10 mouse cellular contexts compared by ENCODE assay signal in the genomic region with DNA sequence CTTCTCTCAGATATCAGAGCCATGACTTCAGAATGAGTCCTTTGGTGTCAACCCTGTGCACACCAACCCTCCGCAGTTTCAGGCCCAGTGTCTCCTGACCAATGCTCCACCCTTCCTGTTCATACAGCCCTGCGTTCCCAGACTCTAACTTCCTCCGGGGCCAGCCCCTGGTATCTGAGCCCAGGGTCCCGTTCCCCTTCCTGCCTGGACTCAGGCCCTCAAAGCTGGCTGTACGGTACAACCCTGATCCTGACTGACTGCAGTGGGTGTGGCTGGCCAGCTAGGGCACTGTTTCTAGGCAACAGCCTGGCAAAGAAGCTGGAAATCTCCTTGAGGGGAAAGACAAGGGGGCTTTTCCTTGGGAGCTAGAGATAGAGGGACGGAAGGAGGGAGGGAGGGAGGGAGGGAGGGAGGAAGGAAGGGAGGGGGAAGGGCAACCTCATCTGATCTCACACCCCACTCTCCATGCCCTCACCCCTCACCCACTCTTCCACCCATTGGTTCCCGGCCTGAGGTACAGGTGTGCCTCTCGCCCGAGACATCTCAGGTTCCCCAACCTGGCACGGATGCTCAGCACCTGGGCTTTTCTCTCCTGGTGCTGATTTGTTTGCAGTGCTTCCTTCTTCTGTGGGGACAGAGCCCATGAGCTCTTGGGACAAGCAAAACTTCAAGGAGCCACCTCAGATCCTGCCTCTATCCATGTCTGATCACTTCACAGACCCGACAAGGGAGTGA. TPM values are rescaled to one million over a fixed set of nuclear protein-coding genes. Genes with fewer than 3 reads are reported as not detected.
DNase-seq lines count a peak whose midpoint lies in the region; ATAC-seq and TF ChIP-seq lines count a peak whose summit lies in the region.
"Had no signal": no experiment of that assay in that cellular context is flagged by ENCODE, and none has a peak within 500 bp of the region (broad histone marks: within the 10 kb centered on the region; RNA-seq: fewer than 3 reads in every experiment).

No protein-coding gene starts in this region.

- ATAC-seq in lung, embryonic 16.5 days (ENCODE audit: low read depth), result peak; percentile 76

- no peaks in the 10 kb centered on the region for H3K27me3 ChIP-seq in spleen, adult 2 months (ENCODE audit: control insufficient read depth, insufficient read depth, low read length)
- no peaks in the 10 kb centered on the region for H3K27me3 ChIP-seq in lung, embryonic 16.5 days (ENCODE audit: control insufficient read depth, insufficient read depth, low read depth, low read length)

- H3K4me3 ChIP-seq in spleen, adult 2 months (ENCODE audit: extremely low read depth, insufficient read depth, insufficient read length), result no peak overlapping the region
- H3K4me3 ChIP-seq in lung, embryonic 16.5 days (ENCODE audit: low read length), result no peak overlapping the region
- H3K4me3 ChIP-seq: megakaryocyte, embryonic 14.5 days had no signal

- H3K4me2 ChIP-seq in lung, embryonic 16.5 days (ENCODE audit: low read depth, low read length), result no peak overlapping the region

- DNase-seq in embryo, embryonic 9.5 days (ENCODE audit: extremely low spot score), result peak; percentile 25
- no peak for DNase-seq in embryo, embryonic 10.5 days (ENCODE audit: low spot score)
- peak in 1 of 2 experiments; percentile 29 for DNase-seq in spleen, adult 2 months (ENCODE audit: low read depth in 1 of 2, low spot score in 2 of 2)
- no peak for DNase-seq in spleen, postnatal 14 days (ENCODE audit: low spot score in 2 of 2)
- peak; percentile 43 for DNase-seq in thymus, postnatal 14 days
- DNase-seq in cerebellum, postnatal 4 days (ENCODE audit: low spot score in 2 of 2), result no peak
- no peak for DNase-seq in ovary, postnatal 36 days (ENCODE audit: low spot score)

- H3K9me3 ChIP-seq in lung, embryonic 16.5 days (ENCODE audit: control insufficient read depth, low read length), result no peaks in the 10 kb centered on the region
- H3K9me3 ChIP-seq: megakaryocyte, embryonic 14.5 days had no signal

- H3K27ac ChIP-seq in spleen, adult 2 months (ENCODE audit: insufficient read depth, low read length), result peak overlapping the region; percentile 93
- no peak overlapping the region for H3K27ac ChIP-seq in lung, embryonic 16.5 days (ENCODE audit: low read length)
- H3K27ac ChIP-seq: kidney, postnatal 0 days had no signal

- TF ChIP-seq CTCF in spleen, adult 2 months (IDR thresholded peaks at IDR 0.05; ENCODE audit: extremely low read depth, insufficient read depth, insufficient read length, insufficient replicate concordance), result no peak

- H3K36me3 ChIP-seq in spleen, adult 2 months (ENCODE audit: control insufficient read depth, insufficient read depth, low read length), result no peaks in the 10 kb centered on the region
- no peaks in the 10 kb centered on the region for H3K36me3 ChIP-seq in lung, embryonic 16.5 days (ENCODE audit: control insufficient read depth, insufficient read depth, low read length)

- peaks cover 57% of the 10 kb centered on the region; the same call in 1 of the 2 replicates for H3K4me1 ChIP-seq in spleen, adult 2 months (ENCODE audit: control insufficient read depth, insufficient read depth, insufficient read length)
- peaks cover 28% of the 10 kb centered on the region for H3K4me1 ChIP-seq in lung, embryonic 16.5 days (replicated peaks; ENCODE audit: control insufficient read depth, insufficient read depth, low read length)

- H3K9ac ChIP-seq in lung, embryonic 16.5 days (ENCODE audit: low read length), result 0 out of 2 replicates have a peak overlapping the region, but pooled peaks have one; percentile 5

- WGBS in spleen, adult 2 months, result 32% methylated on average over 10 of the region's 11 CpGs
- 37% methylated on average over 11 of the region's 11 CpGs for WGBS in lung, embryonic 16.5 days

- TF ChIP-seq POLR2A in spleen, adult 2 months (IDR thresholded peaks at IDR 0.05; ENCODE audit: low read depth, low read length), result no peak

RNA-seq across cellular contexts. Expression of a gene that starts 9.9 kb away (rescaled TPM):
- 0.15 and 0.53 TPM in 2 replicates for polyA plus RNA-seq in spleen, adult 2 months (2012; rRNA removed)
- 0.77 and 0.88 TPM in 2 replicates for polyA plus RNA-seq in lung, embryonic 16.5 days (2015; fragmentation: Nextera tagmentation; extraction: Ambion mirVana)

Comparison
In these comparisons a context has a peak if more than half of its experiments do, and no peak if none do; other contexts are left out.
1. DNase-seq: peak in embryo, embryonic 9.5 days (single experiment) and thymus, postnatal 14 days (single experiment); none in embryo, embryonic 10.5 days (single experiment), spleen, postnatal 14 days (0 of 2), cerebellum, postnatal 4 days (0 of 2) and ovary, postnatal 36 days (single experiment).